Mouse (Mus musculus) lung, adult 2 months (tissue): ENCODE measurements at regions not wholly inside any gene's neighbourhood (a gene's known extent, or its start where the extent isn't known, plus 50 kb on each side); places are given as distances from the start of the nearest gene placed in this dataset.

Experiments
- CTCF ChIP-seq: fragments of 200-500 bp; IDR thresholded peaks from 2 replicates; pipeline ENCODE4 v1.5.1; 2011; ENCODE audit warnings: mild to moderate bottlenecking, low read length, control low read depth; ENCODE audit not compliant: insufficient read depth
- POLR2A ChIP-seq: fragments of 200-500 bp; IDR thresholded peaks from 2 replicates; pipeline ENCODE4 v1.6.1; 2011; ENCODE audit warnings: low read depth, mild to moderate bottlenecking, control low read depth, low read length, borderline replicate concordance; ENCODE audit errors: extremely low read depth

DNA sequence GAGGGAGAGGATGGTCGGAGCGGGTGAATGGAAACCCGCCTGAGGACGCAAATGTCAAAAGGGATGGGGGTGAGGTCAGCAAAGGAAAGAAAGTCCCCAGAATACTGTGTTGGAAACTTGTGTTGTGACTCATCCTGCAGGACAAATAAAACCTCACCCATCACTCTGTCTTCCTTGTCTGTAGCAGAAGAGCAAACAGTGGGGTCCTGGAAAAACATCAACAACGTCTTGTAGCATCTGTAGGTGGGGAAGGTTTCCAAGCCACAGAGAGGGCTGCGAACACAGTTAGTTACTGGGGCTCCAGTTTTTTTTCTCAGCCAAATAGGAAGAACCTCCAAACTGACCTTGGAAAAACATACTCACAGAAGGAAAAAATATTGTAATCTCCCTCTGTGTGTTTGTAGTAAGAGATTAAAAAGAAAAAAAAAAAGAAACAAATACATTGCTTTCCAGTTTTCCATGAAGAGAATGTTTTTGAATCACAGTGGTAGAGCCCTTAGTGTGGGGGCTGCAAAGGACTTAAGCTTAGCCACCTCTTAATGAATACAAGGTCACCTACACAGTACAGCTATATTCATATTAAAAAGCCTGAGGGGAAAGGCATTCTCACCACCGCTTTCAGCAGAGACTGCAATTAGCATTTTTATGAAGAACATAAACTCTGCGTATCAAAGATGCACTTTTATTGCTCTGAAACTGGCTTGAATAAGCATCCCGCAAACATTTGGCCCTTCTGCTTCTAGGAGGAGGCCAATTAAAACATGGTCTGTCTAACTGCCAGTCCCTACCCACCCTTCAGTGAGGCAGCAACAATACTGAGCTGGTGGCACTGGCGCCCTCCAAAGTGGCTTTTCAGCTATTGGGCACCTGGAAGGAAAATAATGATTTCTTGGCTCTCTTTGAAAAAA is 198.6 kb upstream of the Tprg start:
- TF ChIP-seq CTCF = no peak
- TF ChIP-seq POLR2A = no peak
